Mouse (Mus musculus) megakaryocyte progenitor cell, adult 5-6 weeks (primary cell): ENCODE results near the gene Zfp961. TPM values are rescaled to one million over a fixed set of nuclear protein-coding genes. Genes with fewer than 3 reads are reported as not detected.
A peak's percentile ranks its signal among the peaks of the same experiment; 100 is the strongest.

Source experiments
- ATAC-seq: replicated peaks from 2 replicates; pipeline ENCODE4 v1.8.0; 2016; ENCODE audit warnings: mild to moderate bottlenecking, moderate TSS enrichment, inconsistent platforms; ENCODE audit not compliant: poor library complexity
- total RNA-seq, 2 experiments: library from RNA; stranded (forward) in 1 of 2; stranded (reverse) in 1 of 2; fragments of 157-497, 149-512 nt in 1 of 2; fragments of 200-1000 nt in 1 of 2; gene quantifications; 2 replicates each; pipeline versions ENCODE4 v1.2.3 to v1.2.4; 2015 to 2017

The Zfp961 gene
- total RNA-seq, 2 experiments from 2014 or later: 16.1 to 38.2 TPM

DNA sequence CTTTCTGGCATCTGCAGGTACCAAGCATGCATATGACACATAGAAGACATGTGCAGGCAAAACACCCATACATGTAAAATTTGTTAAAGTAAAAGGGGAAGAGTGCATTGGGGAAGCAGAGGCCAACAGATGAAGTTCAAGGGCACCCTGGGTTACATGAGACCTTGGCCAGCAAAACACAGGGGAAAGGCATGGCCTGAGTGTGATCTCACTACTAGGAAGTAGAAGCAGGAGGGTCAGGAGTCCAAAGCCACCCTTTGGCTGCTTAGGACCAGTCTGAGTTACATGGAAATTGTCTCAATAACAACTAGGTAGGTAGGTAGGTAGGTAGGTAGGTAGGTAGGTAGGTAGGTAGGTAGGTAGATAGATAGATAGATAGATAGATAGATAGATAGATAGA lies 9.6 kb downstream of the Zfp961 start:
- ATAC-seq: no peak

GRCm38 (mm10) chr8:71961796-71962195 lies 11.0 kb downstream of the Zfp961 start:
- ATAC-seq: no peak

DNA sequence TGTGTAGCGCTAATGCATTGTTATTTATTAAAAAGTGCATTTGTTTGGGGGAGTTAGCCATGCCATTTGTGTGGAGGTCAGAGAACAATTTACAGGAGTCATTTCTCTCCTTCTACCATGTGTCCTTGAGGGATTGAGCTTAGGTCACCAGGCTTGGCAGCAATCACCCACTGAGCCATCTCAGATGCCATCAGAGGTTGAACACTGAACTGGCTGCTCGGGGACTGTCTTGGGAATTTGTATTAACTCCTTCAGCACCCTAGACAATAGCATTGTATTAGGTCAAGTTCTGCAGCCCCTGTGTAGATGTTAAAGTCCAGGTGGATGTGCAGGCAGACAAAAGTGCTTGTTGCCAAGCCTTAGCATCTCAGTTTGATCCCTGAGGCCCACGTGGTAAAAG lies 13.2 kb downstream of the Zfp961 start:
- ATAC-seq: no peak

DNA sequence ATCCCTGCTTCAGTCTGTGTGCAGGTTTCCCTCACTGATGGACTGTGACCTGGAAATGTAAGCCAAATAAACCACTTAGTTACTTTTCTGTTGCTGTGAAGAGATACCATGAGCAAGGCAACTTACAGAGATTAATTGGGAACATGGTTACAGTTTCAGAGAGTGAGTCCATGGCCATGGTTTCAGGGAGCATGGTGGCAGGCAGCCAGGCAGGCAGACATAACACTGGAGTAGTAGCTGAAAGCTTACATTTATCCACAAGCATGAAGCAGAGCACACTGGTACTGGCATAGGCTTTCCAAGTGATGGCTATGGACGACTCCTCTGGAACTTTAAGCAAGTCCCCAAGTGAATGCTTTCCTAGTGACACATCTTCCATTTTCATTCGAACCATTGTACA lies 14.3 kb downstream of the Zfp961 start:
- no peak for ATAC-seq

GRCm38 (mm10) chr8:71966411-71966810 lies 15.6 kb downstream of the Zfp961 start:
- ATAC-seq: no peak

DNA sequence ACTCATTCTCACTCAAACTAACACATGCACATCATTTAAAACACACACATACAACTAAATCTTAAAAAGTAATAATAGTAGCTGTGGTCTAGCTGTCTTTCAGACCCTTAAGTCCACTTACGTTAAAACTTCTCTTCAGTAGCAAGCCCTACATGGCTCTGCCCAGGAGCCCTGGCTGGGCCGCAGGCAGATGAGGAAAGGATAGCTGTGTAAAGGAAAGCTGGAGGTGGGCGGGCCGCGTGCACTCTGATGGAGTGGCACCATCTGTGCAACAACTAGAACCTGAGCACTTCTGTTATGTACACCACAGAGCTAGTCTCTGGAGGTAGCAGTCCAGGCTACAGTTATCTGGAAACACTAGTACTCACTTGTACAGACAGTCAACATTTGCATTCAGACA lies 16.4 kb downstream of the Zfp961 start:
- ATAC-seq: no peak

DNA sequence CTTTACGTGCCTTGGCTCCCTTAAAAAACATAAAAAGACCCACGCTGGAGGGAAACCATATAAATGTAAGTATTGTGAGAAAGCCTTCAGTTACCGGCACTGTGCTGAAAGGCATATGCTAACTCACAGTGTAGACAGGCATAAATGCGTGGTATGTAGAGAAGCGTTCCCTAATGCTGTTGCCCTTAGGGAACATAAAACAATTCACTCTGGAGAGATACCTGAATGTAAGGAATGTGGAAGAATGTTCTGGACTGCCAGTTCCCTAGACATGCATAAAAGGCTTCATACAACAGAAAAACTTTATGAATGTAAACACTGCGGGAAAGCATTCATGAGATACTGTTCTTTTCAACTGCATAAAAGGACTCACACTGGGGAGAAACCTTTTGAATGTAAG lies 17.3 kb downstream of the Zfp961 start:
- ATAC-seq: no peak

DNA sequence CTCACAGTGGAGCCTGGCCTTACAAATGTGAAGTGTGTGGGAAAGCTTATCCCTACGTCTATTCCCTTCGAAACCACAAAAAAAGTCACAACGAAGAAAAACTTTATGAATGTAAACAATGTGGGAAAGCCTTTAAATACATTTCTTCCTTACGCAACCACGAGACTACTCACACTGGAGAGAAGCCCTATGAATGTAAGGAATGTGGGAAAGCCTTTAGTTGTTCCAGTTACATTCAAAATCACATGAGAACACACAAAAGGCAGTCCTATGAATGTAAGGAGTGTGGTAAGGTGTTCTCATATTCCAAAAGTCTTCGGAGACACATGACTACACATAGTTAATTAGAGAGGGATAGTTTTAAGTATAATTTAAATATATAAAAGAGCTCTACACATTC lies 17.8 kb downstream of the Zfp961 start:
- ATAC-seq: no peak

DNA sequence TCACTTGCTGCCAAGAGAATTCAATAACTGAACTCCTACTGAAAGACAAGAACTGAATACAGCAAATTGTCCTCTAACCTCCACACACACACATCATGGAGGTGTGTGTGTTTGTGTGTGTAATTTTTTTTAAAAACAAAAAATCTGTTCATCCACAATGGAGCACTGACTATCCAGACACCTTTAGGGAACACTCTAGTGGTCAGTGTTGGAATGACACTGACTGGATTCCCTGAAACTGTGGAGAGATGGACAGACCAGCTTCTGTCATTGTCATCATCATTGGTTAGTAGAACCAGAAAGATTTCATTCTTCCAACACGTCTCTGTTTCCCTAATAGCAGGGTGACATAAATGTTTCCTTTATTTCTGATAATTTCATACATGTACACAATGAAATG lies 21.1 kb downstream of the Zfp961 start:
- peak; percentile 54; the same call in 1 of the 2 replicates for ATAC-seq

- no peak for ATAC-seq
Measured at GRCm38 (mm10) chr8:71974211-71974610, 23.4 kb downstream of the Zfp961 start.

GRCm38 (mm10) chr8:71981032-71981431 lies 30.2 kb downstream of the Zfp961 start:
- peak; percentile 58 for ATAC-seq

DNA sequence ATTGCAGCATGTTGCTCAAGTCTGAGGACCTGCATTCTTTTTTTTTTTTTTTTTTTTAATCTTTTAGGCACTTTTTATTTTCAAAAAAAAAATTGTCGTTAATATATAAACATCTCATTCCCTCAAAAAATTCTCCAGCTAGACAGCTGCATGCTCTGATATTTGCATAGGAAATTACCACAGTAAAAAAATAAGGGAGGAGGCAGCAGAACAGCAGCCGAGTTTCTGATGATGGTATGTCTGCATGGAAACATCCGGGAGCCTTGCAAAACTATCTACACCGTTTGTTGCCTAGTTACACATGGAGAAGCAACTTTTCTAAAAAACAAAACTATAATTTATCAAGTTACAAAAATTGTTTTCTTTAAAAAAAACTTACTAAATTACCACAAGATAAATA lies 30.6 kb downstream of the Zfp961 start:
- no peak for ATAC-seq

GRCm38 (mm10) chr8:71984601-71985000 lies 33.8 kb downstream of the Zfp961 start:
- no peak for ATAC-seq

GRCm38 (mm10) chr8:71988110-71988866 lies 37.5 kb downstream of the Zfp961 start:
- ATAC-seq: peak; percentile 94

GRCm38 (mm10) chr8:71988867-71989599 lies 38.2 kb downstream of the Zfp961 start:
- ATAC-seq: no peak

GRCm38 (mm10) chr8:71999434-71999833 lies 48.6 kb downstream of the Zfp961 start:
- ATAC-seq: no peak

- no peak for ATAC-seq
Measured at GRCm38 (mm10) chr8:72000223-72000622, 49.4 kb downstream of the Zfp961 start.

GRCm38 (mm10) chr8:72002942-72003341 lies 52.1 kb downstream of the Zfp961 start:
- no peak for ATAC-seq

- ATAC-seq: no peak
Measured at GRCm38 (mm10) chr8:72005912-72006311, 55.1 kb downstream of the Zfp961 start.

DNA sequence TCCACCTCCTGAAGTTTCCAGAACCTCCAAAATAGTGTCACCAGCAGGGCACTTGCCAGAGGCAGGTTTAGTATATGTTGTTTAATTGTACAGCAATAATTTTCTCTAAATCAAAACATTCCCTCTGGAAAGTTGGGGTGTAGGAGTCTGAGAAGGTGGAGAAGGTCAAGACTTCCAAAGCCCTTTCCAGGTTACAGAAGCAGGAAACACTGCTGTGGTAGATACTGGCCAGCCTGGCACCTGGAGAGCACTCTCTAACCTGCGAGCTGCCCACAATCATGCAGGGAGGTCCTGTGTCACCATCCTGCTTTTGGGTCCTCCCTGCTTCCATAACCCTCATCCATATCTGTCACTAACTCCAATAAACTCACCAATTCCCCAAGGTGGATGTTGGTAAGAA lies 55.9 kb downstream of the Zfp961 start:
- no peak for ATAC-seq

GRCm38 (mm10) chr8:72008134-72008641 lies 57.4 kb downstream of the Zfp961 start:
- ATAC-seq: peak; percentile 94

- peak; percentile 45 for ATAC-seq
Measured at GRCm38 (mm10) chr8:72009473-72009872, 58.6 kb downstream of the Zfp961 start, which contains the start of gene Cyp4f18. Gene Cyp4f18 (minus strand): TSS chr8:72009626.
